Mouse (Mus musculus): ENCODE data around the gene Gm10837. TPM values are rescaled to one million over a fixed set of nuclear protein-coding genes. Genes with fewer than 3 reads are reported as not detected.

The Gm10837 gene
- polyA plus RNA-seq, 1 experiment from 2014 or later: not detected

DNA sequence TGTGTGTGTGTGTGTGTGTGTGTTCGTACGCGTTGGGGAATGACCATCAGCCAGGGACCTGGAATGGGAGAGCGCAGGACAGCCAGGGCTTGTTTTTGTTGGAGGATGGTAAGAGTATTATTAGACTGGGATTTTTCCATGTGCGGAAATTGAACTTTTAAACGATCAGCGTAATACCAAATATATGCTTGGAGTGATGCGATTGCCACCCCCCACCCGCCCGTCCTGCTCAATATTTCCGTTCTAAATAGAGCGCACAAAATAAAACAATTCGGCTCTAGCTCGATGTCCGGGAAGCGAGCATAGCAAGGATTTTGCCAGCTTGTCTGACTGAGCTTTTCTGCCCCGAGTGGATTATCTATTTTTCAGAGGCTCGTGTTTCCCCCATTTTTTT, 13.6 kb upstream of the Gm10837 start:
- ATAC-seq (ENCODE audit: low read depth): no peak
- no peak overlapping the region for H3K4me2 ChIP-seq (ENCODE audit: low read depth, low read length)

GRCm38 (mm10) chr14:122477261-122477671, 13.1 kb upstream of the Gm10837 start:
- Histone ChIP-seq H3K27me3 (ENCODE audit: control insufficient read depth, insufficient read depth, low read depth, low read length) (peaks cover 98% of the 10 kb centered on the region), H3K4me1 (ENCODE audit: control insufficient read depth, low read depth, low read length) (peaks cover 10% of the 10 kb centered on the region), H3K4me2 (ENCODE audit: low read depth, low read length) (no peak overlapping the region), H3K9me3 (replicated peaks; ENCODE audit: control insufficient read depth, low read length) (no peaks in the 10 kb centered on the region), H3K9ac (ENCODE audit: low read depth, low read length) (no peak overlapping the region), H3K27ac (ENCODE audit: low read length) (no peak overlapping the region), H3K4me3 (ENCODE audit: low read depth, low read length) (no peak overlapping the region), H3K36me3 (ENCODE audit: control insufficient read depth, insufficient read depth) (no peaks in the 10 kb centered on the region)
- ATAC-seq (ENCODE audit: low read depth): no peak
- 1% methylated on average over 20 of the region's 20 CpGs for WGBS (ENCODE audit: insufficient replicate concordance)

More for the DNA sequence above, 13.6 kb upstream of the Gm10837 start:
- no peaks in the 10 kb centered on the region for H3K9me3 ChIP-seq (replicated peaks; ENCODE audit: control insufficient read depth, low read length)
- 3% methylated on average over 18 of the region's 18 CpGs for WGBS (ENCODE audit: insufficient replicate concordance)
- peaks cover 10% of the 10 kb centered on the region for H3K4me1 ChIP-seq (ENCODE audit: control insufficient read depth, low read depth, low read length)
- H3K36me3 ChIP-seq (ENCODE audit: control insufficient read depth, insufficient read depth): no peaks in the 10 kb centered on the region
- no peak overlapping the region for H3K4me3 ChIP-seq (ENCODE audit: low read depth, low read length)
- H3K9ac ChIP-seq (ENCODE audit: low read depth, low read length): no peak overlapping the region
- no peak overlapping the region for H3K27ac ChIP-seq (ENCODE audit: low read length)
- peaks cover 98% of the 10 kb centered on the region for H3K27me3 ChIP-seq (ENCODE audit: control insufficient read depth, insufficient read depth, low read depth, low read length)

DNA sequence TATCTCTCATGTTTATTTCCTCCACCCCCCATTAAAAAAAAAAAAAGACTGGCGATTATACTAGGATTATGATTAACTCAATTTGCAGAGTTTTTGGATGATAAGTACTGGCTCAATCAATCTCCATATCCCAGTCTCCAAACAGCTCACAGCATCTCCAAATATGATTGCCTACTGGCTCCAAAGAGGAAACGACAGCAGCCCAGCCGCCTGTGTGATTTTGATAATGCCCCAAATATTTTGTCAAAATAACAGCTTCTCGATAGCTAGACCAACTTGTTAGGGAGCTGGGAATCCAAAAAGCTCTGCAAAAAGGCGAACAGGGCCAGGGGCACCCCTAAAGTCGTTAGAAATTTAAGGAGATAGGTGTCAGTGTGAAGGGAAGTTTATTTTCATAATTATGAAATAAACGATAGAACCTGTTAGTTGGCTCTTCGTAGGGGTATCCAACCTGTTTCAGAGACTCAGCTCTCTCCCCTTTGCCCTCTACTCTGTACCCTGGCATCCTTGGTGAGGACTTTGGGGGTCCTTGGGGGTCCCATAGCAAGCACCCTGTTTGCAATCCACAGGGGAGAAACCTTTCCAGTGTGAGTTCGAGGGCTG, 12.3 kb upstream of the Gm10837 start:
- no peak for ATAC-seq (ENCODE audit: low read depth)
- no peak overlapping the region for H3K4me3 ChIP-seq (ENCODE audit: low read depth, low read length)
- no peaks in the 10 kb centered on the region for H3K36me3 ChIP-seq (ENCODE audit: control insufficient read depth, insufficient read depth)
- H3K4me1 ChIP-seq (ENCODE audit: control insufficient read depth, low read depth, low read length): peaks cover 10% of the 10 kb centered on the region
- WGBS (ENCODE audit: insufficient replicate concordance): 2% methylated on average over 9 of the region's 9 CpGs
- H3K9me3 ChIP-seq (replicated peaks; ENCODE audit: control insufficient read depth, low read length): no peaks in the 10 kb centered on the region
- H3K4me2 ChIP-seq (ENCODE audit: low read depth, low read length): no peak overlapping the region
- no peak overlapping the region for H3K27ac ChIP-seq (ENCODE audit: low read length)
- no peak overlapping the region for H3K9ac ChIP-seq (ENCODE audit: low read depth, low read length)
- peaks cover 98% of the 10 kb centered on the region for H3K27me3 ChIP-seq (ENCODE audit: control insufficient read depth, insufficient read depth, low read depth, low read length)

DNA sequence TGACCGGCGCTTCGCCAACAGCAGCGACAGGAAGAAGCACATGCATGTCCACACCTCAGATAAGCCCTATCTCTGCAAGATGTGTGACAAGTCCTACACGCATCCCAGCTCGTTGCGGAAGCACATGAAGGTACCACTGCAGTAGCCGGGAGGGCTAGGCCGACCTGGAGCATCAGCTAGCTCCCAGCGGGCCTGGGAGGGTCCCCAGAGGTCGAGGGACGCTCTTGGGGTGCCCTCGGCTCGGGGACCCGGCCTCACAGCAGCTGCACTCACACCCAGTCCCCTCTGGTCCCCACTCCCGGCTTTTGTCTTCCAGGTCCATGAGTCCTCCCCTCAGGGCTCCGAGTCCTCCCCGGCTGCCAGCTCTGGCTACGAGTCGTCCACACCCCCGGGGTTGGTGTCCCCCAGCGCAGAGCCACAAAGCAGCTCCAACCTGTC, 11.8 kb upstream of the Gm10837 start:
- no peak overlapping the region for H3K4me2 ChIP-seq (ENCODE audit: low read depth, low read length)
- H3K9ac ChIP-seq (ENCODE audit: low read depth, low read length): no peak overlapping the region
- peaks cover 10% of the 10 kb centered on the region for H3K4me1 ChIP-seq (ENCODE audit: control insufficient read depth, low read depth, low read length)
- H3K36me3 ChIP-seq (ENCODE audit: control insufficient read depth, insufficient read depth): no peaks in the 10 kb centered on the region
- no peak overlapping the region for H3K4me3 ChIP-seq (ENCODE audit: low read depth, low read length)
- peaks cover 98% of the 10 kb centered on the region for H3K27me3 ChIP-seq (ENCODE audit: control insufficient read depth, insufficient read depth, low read depth, low read length)
- WGBS (ENCODE audit: insufficient replicate concordance): 0% methylated on average over 22 of the region's 22 CpGs
- H3K9me3 ChIP-seq (replicated peaks; ENCODE audit: control insufficient read depth, low read length): no peaks in the 10 kb centered on the region
- ATAC-seq (ENCODE audit: low read depth): no peak
- no peak overlapping the region for H3K27ac ChIP-seq (ENCODE audit: low read length)

- no peak for ATAC-seq (ENCODE audit: low read depth)
- Histone ChIP-seq H3K4me2 (ENCODE audit: low read depth, low read length) (no peak overlapping the region), H3K9me3 (replicated peaks; ENCODE audit: control insufficient read depth, low read length) (no peaks in the 10 kb centered on the region), H3K27ac (ENCODE audit: low read length) (no peak overlapping the region), H3K4me1 (ENCODE audit: control insufficient read depth, low read depth, low read length) (peaks cover 10% of the 10 kb centered on the region), H3K36me3 (ENCODE audit: control insufficient read depth, insufficient read depth) (no peaks in the 10 kb centered on the region), H3K9ac (ENCODE audit: low read depth, low read length) (no peak overlapping the region), H3K27me3 (ENCODE audit: control insufficient read depth, insufficient read depth, low read depth, low read length) (peaks cover 98% of the 10 kb centered on the region), H3K4me3 (ENCODE audit: low read depth, low read length) (no peak overlapping the region)
- WGBS (ENCODE audit: insufficient replicate concordance): 20% methylated on average over 17 of the region's 17 CpGs
Measured at GRCm38 (mm10) chr14:122479461-122480109, 10.8 kb upstream of the Gm10837 start.

- Histone ChIP-seq H3K36me3 (ENCODE audit: control insufficient read depth, insufficient read depth) (no peaks in the 10 kb centered on the region), H3K4me2 (ENCODE audit: low read depth, low read length) (no peak overlapping the region), H3K9me3 (replicated peaks; ENCODE audit: control insufficient read depth, low read length) (no peaks in the 10 kb centered on the region), H3K4me3 (ENCODE audit: low read depth, low read length) (no peak overlapping the region), H3K27me3 (ENCODE audit: control insufficient read depth, insufficient read depth, low read depth, low read length) (peaks cover 98% of the 10 kb centered on the region), H3K9ac (ENCODE audit: low read depth, low read length) (no peak overlapping the region), H3K27ac (ENCODE audit: low read length) (no peak overlapping the region), H3K4me1 (ENCODE audit: control insufficient read depth, low read depth, low read length) (peaks cover 5% of the 10 kb centered on the region; the same call in 1 of the 2 replicates)
- WGBS (ENCODE audit: insufficient replicate concordance): 6% methylated on average over 2 of the region's 2 CpGs
- ATAC-seq (ENCODE audit: low read depth): no peak
Measured at GRCm38 (mm10) chr14:122480355-122480754, 10.0 kb upstream of the Gm10837 start.

- Histone ChIP-seq H3K9me3 (replicated peaks; ENCODE audit: control insufficient read depth, low read length) (no peaks in the 10 kb centered on the region), H3K4me1 (ENCODE audit: control insufficient read depth, low read depth, low read length) (no peaks in the 10 kb centered on the region), H3K27me3 (ENCODE audit: control insufficient read depth, insufficient read depth, low read depth, low read length) (peaks cover 98% of the 10 kb centered on the region), H3K36me3 (ENCODE audit: control insufficient read depth, insufficient read depth) (no peaks in the 10 kb centered on the region), H3K4me3 (ENCODE audit: low read depth, low read length) (no peak overlapping the region), H3K9ac (ENCODE audit: low read depth, low read length) (no peak overlapping the region), H3K27ac (ENCODE audit: low read length) (no peak overlapping the region), H3K4me2 (ENCODE audit: low read depth, low read length) (no peak overlapping the region)
- no peak for ATAC-seq (ENCODE audit: low read depth)
- WGBS (ENCODE audit: insufficient replicate concordance): 3% methylated on average over 15 of the region's 15 CpGs
Measured at GRCm38 (mm10) chr14:122481181-122481580, 9.2 kb upstream of the Gm10837 start.

DNA sequence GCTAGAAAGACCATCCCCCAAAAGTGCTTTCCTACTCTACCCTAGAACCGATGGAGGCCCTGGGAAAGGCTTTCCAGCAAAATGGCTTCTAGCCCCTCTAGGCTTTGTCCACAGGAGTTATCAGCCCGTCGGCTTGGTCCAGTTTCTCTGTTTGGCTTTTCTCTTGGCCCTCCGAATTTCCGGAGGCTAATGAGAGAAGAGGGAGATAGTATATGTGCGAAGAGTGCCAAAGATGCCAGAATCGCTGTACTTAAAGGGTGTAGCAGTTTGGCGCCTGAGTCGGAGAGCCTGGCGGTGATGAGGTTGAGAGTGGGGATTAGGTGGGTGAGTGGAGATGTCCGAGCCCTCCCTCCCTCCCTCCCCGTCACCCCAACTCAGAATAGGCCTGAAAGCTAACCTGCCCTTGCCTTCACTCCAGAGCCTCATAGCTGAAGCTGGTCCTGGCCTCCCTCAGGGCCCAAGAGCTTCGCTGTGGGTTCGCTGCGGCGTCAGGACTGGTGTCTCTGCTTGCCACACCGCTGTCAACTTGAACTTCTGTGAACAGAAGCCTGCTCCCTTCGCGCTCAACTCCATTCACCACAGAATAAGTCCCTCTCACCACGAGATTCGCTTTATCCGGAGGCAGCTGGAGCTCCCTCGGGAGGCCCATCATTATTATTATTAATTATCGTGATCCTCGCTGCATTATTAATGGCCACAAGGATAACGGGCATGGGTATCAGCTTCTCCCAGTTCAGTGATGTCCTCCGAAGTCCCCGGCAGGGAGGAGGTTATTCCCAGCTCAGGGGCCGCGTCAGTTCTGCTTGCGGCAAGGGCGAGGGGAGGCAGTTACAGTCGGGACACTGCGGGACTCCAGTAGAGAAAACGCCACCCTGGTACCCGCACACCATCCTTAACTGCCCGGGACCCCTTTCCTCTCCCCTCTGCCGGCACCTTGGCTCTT, 8.0 kb upstream of the Gm10837 start:
- no peak overlapping the region for H3K4me3 ChIP-seq (ENCODE audit: low read depth, low read length)
- WGBS (ENCODE audit: insufficient replicate concordance): 2% methylated on average over 38 of the region's 38 CpGs
- H3K36me3 ChIP-seq (ENCODE audit: control insufficient read depth, insufficient read depth): no peaks in the 10 kb centered on the region
- no peak overlapping the region for H3K27ac ChIP-seq (ENCODE audit: low read length)
- H3K9me3 ChIP-seq (replicated peaks; ENCODE audit: control insufficient read depth, low read length): no peaks in the 10 kb centered on the region
- no peak for ATAC-seq (ENCODE audit: low read depth)
- H3K9ac ChIP-seq (ENCODE audit: low read depth, low read length): no peak overlapping the region
- peaks cover 94% of the 10 kb centered on the region for H3K27me3 ChIP-seq (ENCODE audit: control insufficient read depth, insufficient read depth, low read depth, low read length)
- H3K4me2 ChIP-seq (ENCODE audit: low read depth, low read length): no peak overlapping the region
- no peaks in the 10 kb centered on the region for H3K4me1 ChIP-seq (ENCODE audit: control insufficient read depth, low read depth, low read length)

DNA sequence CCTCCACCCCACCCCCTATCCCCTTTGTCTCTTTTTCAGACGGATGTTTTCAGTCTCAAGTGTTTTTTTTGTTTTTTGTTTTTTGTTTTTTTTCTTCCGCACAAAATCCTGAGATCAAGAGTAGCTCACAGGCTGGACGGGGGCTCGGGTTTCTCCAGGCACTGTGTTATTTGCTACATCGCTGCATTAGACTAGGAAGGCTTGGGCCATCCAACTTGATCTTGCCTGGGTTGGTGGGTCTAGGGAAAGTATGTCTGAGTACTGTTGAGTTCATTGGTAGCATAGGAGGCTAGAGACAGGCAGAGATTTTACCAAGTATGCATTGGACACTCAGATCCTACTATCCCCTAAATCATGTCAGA, 7.4 kb upstream of the Gm10837 start:
- H3K4me1 ChIP-seq (ENCODE audit: control insufficient read depth, low read depth, low read length): no peaks in the 10 kb centered on the region
- H3K9me3 ChIP-seq (replicated peaks; ENCODE audit: control insufficient read depth, low read length): no peaks in the 10 kb centered on the region
- H3K27ac ChIP-seq (ENCODE audit: low read length): no peak overlapping the region
- H3K27me3 ChIP-seq (ENCODE audit: control insufficient read depth, insufficient read depth, low read depth, low read length): peaks cover 90% of the 10 kb centered on the region
- no peak for ATAC-seq (ENCODE audit: low read depth)
- 3% methylated on average over 5 of the region's 5 CpGs for WGBS (ENCODE audit: insufficient replicate concordance)
- no peak overlapping the region for H3K9ac ChIP-seq (ENCODE audit: low read depth, low read length)
- no peak overlapping the region for H3K4me3 ChIP-seq (ENCODE audit: low read depth, low read length)
- H3K4me2 ChIP-seq (ENCODE audit: low read depth, low read length): no peak overlapping the region
- no peaks in the 10 kb centered on the region for H3K36me3 ChIP-seq (ENCODE audit: control insufficient read depth, insufficient read depth)

Data from liver, embryonic 16.5 days (tissue).